Mouse (Mus musculus) cerebellum, postnatal 36 days (tissue): ENCODE results near the gene Zfp784.
A peak's percentile ranks its signal among the peaks of the same experiment; 100 is the strongest.
"Not testable (repeated sequence)": the region's sequence is repeated elsewhere in the genome, so short reads cannot be mapped to it uniquely, and the experiment has no call there.

Experiments
- DNase-seq, 2 experiments: peaks; one replicate each; pipeline ENCODE4 v3.0.0; 2021 to 2022; ENCODE audit warnings: mixed read lengths in 2 of 2

The Zfp784 gene

DNA sequence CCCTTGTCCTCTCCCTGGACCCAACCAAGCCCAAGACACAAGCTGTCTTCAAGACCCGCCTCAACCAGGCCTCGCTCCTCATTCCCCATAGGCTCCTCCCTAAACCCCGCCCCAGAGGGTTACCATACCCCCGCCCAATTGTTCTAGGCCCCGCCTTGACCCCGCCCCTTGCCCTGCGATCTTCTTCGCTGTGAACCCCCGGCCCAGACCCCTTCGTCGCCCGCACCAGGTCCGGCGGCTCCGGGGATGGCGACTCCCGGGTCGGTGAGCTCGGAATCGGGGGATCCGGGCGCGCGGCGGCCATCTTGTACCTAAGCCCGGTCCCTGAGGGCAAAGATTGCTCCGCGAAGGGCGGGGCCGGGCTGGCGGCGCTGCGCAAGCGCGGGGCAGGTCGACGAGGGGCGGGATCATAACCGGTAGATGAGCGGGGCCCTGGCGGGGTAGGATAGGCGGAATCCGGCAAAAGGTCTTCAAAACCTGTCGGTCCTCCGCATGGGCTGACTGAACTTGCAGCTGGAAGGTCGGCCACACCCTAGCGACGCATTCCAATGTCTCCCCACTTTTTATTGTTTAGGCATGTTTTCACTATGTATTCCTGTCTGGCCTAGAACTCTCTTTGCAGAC is at the start of gene Zfp784:
TSS of gene Zfp784 (minus strand) at position 338 of the 624 bp plus-strand sequence.
- peak; percentile 92 to 93 for DNase-seq

- DNase-seq = no peak
Measured at GRCm38 (mm10) chr7:5087886-5088285, 49.6 kb upstream of the Zfp784 start.

DNA sequence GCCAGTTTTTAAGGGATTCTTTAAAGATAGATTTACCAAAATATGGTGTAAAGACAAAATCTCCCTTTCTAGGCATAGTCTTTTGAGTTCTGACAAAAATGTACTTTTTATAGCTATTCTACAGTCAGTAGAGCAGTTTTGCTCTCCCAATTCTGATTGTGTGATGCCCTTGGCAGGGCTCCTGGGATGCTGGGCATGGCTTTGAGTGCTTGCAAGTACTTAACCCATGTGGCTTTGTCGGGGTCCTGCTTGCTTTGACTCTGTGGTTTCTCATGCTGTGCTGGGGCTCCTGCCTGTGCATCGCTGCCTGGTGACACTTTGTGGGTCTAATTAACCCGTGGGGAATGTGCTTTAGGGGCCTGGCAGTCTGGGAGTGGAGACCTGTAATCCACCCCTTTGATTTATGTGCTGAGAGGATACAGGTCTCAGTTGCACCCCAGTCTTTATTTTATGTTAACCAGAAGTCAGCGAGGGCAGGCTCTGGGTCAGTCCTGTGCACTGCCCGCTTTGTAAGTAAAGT is 48.7 kb upstream of the Zfp784 start:
- DNase-seq = no peak

- no peak for DNase-seq
Measured at GRCm38 (mm10) chr7:5085512-5085911, 47.3 kb upstream of the Zfp784 start.

- DNase-seq = no peak
Measured at GRCm38 (mm10) chr7:5083325-5084105, 45.3 kb upstream of the Zfp784 start.

DNA sequence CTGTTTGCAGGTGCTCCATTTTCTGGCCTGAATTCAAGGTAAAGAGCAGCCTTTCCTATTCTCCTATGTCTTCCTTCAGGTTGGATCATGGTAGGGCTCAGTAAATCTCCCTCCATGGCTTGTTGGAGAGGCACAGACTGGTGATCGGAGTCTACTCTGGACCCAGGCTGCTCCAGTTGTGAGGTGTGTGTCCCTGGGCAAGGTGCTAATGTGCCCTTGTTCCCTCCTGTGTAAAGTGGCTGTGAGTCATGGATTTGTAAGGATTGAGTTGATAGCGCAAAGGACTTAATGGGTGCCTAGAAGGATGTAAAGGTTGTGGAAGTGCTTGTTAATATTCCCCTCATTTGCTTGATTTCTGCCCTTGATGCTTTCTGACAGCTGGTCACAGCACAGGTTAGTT is 43.7 kb upstream of the Zfp784 start:
- DNase-seq = no peak

GRCm38 (mm10) chr7:5081241-5081640 is 43.0 kb upstream of the Zfp784 start:
- DNase-seq = no peak

GRCm38 (mm10) chr7:5080815-5081214 is 42.6 kb upstream of the Zfp784 start:
- DNase-seq = no peak

DNA sequence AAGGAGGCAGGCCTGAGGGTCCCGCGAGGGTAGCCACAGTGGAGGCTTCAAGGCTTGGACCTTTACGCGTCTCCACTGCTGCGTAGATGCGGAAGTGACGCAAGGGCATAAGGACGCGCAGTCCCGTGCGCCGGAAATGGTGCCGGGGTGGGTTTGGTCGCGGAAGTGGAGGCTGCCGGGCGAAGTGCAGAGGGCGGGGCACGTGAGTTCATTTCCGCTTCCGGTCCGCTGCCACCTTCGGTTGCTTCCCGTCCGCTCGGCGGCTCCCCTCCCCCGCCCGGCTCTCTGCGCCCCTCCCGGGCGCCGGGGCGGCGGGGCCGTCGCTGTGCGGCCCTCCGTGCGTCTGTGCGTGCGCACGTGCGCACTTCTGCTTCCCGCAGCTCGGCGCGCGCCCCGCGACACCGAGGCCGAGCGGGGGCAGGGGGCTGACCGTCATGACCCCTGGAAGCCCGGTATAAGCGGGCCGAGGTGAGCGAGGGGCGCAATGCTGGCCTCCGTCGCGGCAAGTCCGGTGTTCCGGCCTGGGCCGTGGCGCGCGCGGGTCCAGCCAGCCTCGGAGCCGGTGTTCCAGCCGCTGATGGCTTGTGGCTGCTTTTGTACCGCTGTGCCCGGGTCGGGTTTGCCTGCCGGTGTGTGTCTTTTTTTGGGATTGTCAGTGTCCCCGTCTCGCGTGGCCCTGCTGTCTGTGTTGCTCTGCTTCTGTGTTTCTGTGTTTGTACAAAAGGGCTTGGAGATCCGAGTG is 41.9 kb upstream of the Zfp784 start, which contains the start of gene Epn1:
TSS of gene Epn1 (plus strand) at position 226 of the 742 bp plus-strand sequence.
- peak; percentile 97 to 98 for DNase-seq

DNA sequence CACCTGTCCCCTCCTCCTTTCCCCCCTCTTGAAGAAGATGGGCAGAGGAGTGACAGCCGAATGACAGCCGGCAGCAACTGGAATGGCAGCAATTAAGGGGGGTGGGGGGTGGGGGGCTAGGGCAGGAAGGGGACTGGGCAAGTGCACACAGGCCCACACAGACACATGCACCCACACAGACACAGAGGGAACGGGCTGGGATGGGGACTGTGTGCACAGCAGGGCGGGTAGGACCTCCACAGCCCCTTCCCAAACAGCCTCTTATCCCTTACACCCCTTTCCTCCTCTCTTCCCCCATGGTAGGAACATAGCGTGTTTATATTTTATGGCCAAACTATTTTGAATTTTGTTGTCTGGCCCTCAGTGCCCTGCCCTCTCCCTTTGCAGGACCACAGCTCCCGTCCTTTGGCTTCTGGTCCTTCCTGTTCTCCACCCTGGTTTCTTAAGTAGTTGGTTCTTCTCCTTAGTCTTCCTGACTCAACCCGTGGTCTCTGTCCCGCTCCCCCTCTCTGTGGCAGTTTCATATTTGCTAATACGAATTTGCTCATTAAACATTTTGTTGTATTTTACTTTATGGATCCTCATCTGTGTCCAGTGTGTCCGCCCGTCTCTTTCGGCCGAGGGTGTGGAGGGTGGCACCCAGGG is 41.2 kb upstream of the Zfp784 start:
- not testable (repeated sequence) for DNase-seq

DNA sequence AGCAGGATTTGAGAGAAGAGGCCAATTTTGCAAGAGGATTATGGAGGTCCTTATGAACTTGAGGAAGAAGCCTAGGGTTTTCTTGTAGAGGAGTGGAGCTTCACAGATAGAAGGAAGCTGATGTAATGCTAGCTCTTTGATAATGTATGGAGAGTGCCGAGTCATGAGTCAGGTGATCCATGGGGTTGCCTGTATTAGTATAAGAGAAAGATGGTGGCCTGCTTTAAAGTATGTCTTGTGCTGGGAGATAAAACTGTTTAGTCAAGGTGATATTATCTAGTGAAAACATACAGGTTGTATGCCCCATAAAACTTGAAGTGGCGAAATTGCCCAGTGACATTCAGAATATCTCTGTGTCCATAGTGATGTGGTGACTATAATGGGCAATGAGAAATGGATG is 38.7 kb upstream of the Zfp784 start:
- no peak for DNase-seq

GRCm38 (mm10) chr7:5074984-5075383 is 36.7 kb upstream of the Zfp784 start:
- DNase-seq = no peak

DNA sequence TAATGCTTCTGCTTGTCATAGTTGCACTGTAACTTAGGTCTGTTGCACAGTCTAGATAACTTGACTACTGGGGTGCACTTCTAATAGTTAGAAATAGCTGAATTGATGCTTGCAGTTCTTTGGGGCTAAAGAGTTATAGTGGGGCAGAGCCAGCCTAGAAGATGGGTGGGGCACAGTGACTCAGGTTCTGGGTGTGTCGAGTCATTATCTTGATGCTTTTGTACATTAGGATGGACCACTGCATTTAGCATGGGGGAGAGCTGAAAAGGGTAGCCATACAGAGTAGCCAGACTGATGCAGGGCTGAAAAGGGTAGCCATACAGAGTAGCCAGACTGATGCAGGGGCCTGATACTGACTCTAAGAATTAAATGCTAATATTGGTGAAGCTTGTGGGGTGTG is 35.3 kb upstream of the Zfp784 start:
- DNase-seq = no peak

GRCm38 (mm10) chr7:5064886-5065285 is 26.6 kb upstream of the Zfp784 start:
- no peak for DNase-seq

DNA sequence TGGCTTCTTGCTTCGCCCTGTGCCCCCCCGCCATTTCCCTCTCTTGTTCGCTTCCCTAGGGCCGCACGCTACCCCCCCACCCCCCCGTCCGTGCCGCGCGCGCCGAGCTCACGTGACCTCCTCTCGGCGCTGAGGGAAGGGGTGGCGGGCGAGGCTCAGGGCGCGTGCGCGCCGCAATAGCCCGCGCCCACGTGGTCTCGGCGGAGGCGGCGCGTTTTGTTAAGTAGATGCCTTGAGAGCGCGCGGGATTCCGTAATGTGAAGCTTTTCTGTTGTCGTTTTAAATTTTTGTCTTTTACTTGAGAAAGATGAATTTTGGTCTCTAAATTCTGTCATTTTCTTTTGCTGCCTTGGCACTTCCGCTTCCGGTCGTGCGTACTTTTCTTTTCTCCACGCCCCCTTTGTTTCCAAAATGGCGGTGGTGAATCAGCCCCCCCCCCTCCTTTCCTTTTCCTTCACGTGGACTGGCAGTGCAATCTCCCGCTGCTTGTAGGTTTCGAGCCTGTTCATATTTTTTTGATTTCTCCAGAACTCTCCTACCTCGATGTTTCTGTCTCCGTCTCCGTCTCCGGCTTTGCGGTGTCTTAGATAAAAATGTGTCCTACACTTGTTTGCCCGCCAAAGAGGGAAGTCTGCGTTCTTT is 24.2 kb upstream of the Zfp784 start:
- DNase-seq = no peak

GRCm38 (mm10) chr7:5061774-5062359 is 23.6 kb upstream of the Zfp784 start, which contains the start of gene U2af2:
U2af2 (plus strand) TSS chr7:5062143.
- DNase-seq = peak; percentile 94 to 96

- peak; percentile 99 to 100 for DNase-seq
Measured at GRCm38 (mm10) chr7:5060944-5061773, 22.9 kb upstream of the Zfp784 start.

DNA sequence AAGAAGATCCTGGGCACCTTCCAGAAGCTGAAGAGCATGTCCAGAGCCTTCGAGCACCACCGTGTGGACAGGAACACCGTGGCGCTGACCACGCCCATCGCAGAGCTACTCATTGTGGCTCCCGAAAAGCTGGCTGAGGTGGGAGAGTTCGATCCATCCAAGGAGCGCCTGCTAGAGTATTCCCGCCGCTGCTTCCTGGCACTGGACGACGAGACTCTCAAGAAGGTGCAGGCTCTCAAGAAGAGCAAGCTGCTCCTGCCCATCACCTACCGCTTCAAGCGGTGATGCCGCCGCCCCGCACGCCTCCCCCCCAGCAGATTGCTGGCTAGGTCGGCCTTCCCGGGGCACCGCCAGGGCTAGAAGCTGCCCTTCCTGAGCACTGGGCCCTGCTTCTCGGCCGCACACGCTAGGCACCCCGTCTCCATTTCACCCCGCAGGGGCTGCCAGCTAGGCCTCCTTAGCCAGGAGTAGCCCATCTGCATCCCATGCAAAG is 22.0 kb upstream of the Zfp784 start:
- DNase-seq = peak; percentile 86 to 87

DNA sequence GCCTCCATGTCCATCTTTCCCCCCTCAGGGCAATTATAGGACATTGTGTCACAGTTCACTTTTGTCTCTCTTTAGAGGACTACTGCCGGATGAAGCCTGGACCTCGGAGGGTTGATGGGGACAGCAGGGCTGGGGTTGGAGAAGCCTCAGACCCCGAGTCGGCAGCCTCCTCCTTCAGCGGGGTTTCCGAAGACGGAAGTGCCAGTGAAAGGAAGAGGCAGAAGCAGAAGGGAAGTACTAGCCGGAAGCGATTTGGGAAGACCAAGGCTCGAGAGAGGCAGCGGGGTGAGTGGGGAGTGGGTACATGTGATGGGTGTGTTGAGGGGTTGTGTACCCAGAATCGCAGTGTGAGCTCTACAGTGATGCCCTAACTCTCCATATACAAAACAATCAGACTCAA is 21.2 kb upstream of the Zfp784 start:
- no peak for DNase-seq

GRCm38 (mm10) chr7:5058631-5059030 is 20.4 kb upstream of the Zfp784 start:
- no peak for DNase-seq

- DNase-seq = no peak
Measured at GRCm38 (mm10) chr7:5057804-5058203, 19.6 kb upstream of the Zfp784 start.
